Mouse (Mus musculus): ENCODE data around the gene Col25a1. TPM values are rescaled to one million over a fixed set of nuclear protein-coding genes. Genes with fewer than 3 reads are reported as not detected.

Col25a1 gene
- total RNA-seq, 2 experiments from 2014 or later = 57.8 to 62.6 TPM

DNA sequence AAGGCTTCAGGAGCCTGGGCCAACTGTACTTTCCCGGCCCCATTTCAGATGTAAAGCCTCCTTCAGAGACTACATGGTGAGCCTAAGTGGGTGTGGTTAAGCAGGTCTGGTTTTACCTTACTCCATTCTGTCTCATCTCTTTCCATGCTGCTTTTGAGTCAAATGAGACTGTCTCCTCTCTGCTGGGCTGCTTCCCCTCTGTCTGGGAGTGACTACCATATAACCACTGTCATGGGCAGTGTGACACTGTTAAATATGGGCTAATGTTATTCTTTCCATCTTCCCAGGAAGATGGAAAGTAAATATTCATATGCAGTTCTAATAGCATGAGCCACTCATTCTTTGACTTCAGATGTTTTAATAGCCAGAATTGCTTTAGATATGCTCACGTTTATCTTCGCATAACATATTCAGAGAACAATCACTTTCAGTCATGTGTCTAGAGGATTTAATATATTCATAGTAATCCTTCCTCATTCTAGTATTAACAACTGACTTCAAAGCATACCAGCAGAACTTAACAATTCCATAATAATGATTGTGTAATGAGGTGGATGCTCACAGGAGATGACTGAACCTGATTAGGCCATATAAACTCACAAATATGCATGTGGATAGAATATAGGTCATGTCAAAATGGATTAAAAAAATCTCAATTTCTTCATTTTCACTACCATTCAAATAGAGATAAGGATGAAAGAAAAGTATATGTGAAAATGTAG is 243.5 kb downstream of the Col25a1 start:
- no peak for DNase-seq (ENCODE audit: low spot score in 2 of 2)

GRCm38 (mm10) chr3:130377786-130378185 is 246.5 kb downstream of the Col25a1 start:
- DNase-seq (ENCODE audit: low spot score in 2 of 2) = no peak

DNA sequence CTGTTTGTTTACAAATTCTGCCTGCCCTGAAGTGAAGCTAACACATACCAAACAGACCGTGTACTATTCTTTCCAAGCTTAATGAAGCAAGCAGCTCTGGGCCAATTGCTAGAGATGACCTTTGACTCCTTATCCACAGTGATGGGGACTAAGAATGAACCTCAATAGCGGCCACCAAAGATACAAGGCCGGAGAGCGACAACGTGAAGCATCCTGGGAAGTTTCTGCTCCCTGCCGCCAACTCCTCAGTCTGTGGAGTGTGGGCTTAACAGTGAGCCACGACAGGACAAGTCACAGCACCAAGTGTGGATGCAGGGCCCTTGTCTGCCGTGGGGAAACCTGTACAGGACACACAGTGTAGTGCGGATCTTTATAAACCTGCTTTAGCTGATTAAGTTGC is 247.3 kb downstream of the Col25a1 start:
- no peak for DNase-seq (ENCODE audit: low spot score in 2 of 2)

DNA sequence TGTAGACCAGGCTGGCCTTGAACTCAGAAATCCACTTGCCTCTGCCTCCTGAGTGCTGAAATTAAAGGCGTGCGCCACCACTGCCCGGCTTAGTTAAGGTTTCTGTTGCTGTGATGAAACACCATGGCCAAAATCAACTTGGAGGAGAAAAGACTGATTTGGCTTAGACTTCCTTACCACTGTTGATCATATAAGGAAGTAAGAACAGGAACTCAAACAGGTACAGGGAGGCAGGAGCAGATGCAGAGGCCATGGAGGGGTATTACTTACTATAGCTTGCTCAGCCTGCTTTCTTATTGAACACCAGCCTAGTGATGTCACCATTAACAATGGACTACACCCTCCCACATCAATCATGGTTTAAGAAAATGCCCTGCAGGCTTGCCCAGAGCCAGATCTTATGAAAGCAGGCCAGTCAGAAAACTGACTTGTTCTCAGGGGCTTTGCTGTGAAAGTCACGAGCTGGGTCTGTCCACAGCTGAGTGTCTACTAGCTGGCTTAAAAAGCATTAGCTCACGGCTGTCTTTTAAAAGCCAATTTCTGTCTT is 249.1 kb downstream of the Col25a1 start:
- DNase-seq (ENCODE audit: low spot score in 2 of 2) = no peak

GRCm38 (mm10) chr3:130381691-130382090 is 250.4 kb downstream of the Col25a1 start:
- no peak for DNase-seq (ENCODE audit: low spot score in 2 of 2)

DNA sequence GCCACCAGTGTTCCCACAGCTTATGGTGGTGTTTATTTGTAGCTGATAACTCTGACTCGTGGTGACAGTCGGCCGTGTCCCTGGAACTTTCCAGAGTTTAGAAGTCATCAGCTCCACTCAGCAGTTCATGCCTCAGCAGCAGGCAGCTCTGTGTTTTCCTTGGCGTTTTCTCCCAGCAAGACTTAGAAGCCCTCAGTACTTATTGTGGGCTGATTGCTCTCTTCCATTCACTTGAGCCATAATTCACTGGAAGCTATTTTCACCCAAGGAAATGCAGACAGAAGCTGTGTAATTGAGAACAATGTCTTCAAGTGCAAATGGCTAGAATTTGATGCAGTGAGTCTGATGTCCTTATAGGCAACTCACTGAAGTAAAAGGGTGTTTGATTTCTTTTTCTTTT is 254.6 kb downstream of the Col25a1 start:
- no peak for DNase-seq (ENCODE audit: low spot score in 2 of 2)

- DNase-seq (ENCODE audit: low spot score in 2 of 2) = no peak
Observed at GRCm38 (mm10) chr3:130387156-130387555, 255.9 kb downstream of the Col25a1 start.

DNA sequence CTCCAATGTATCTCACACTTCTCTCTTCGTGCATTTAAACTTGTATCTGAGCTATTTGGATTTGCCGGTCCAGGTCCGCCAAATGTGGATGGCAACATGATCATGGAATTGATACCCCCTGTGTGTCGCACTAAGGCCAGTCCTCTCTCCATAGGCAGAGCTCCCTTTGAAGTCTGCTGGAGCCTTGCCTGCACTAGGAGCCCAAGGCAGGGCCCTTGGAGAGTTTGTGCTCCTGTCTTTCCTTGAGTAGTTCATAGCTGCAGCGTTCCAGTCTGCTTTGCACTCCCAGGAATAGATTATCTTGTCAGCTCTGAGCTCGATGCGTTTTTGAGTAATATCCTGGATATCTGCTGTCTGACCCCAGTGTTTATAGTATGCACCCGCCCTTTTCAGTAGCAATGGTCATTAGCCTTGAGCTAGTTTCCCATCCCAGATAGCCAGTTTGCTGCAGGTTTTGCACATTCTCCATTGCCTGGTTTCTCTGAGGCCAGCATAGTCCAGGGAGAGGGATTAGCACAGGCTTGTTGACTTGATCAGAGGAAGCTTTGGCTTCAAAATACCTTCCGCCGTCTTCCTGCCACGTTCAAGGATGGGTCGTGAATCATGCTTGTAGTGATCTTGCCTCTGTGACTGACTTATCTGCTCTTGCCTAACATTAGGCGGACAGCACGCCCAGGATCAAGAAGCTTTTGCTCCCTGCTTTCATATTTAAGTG is 258.1 kb downstream of the Col25a1 start:
- no peak for DNase-seq (ENCODE audit: low spot score in 2 of 2)

DNA sequence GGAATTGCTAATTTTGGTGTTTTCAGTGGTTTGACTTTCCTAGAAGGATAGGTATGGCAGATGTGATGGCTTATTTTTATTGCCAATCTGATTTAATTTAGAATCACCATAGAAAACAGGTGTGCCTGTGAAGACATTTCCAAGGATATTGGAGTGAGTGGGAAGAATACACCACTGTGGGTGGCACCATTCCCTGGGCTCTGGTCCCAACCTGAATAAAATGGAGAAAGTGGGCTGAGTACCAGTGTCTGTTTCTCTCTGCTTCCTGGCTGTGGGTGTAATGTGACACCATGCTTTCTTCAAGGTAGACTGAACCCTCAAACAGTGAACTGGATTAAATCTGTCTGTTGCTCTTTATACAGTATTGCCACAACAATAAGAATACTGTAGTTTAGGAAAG is 265.3 kb downstream of the Col25a1 start:
- DNase-seq (ENCODE audit: low spot score in 2 of 2) = no peak

DNA sequence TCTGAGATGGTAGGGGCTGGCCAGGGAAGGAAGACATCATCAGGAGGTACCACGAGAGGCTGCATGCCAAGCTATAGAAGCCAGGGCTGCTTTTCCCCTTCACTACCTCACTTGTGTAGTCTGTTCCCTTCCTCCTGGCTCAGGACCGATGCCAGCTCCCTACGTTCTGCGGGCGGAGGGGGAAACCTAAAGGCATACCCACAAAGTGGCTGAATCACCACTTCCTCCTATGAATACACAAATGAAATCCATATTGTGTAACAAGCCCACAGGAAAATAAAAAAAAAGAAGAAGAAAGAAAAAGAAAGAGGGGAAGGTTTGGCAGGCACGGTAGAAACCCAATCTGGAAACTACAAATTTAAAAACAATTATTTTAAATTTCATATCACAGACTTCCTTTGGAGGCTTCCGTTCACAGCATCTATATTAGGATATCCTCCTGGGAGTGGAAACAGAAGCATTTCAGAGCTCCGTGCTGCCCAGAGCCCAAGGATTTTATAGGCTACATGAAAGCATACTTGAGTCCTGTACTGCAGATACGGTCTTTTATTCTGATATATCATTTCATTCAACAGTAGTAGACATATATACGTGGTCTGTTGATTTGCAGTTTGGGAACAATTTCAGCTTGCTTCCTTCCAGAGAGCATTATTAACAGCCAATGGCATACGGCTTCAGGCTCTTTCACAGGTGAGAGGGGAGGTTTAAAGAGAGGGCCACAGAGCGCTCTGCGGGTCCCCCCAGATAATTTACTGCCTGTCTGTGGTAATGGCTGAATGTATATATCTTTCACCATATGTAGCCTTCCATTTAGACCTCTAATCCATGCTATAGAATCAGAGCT is 269.6 kb downstream of the Col25a1 start:
- DNase-seq (ENCODE audit: low spot score in 2 of 2) = peak in 1 of 2 experiments; percentile 29

DNA sequence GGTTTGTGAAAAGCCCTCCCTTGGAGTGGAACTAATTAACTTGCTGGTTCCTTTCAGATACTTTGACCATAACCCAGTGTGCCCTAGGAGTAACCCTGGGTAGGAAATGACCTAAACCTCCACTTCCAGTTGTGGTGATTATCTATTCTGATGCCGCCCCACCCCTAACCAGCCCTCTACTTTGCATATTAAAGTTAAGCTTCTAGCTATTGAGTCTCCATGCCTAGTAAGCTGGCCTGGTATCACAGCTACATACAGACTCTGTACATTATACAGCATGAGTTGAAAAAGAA is 270.2 kb downstream of the Col25a1 start:
- DNase-seq (ENCODE audit: low spot score in 2 of 2) = no peak

GRCm38 (mm10) chr3:130404525-130405409 is 273.5 kb downstream of the Col25a1 start:
- no peak for DNase-seq (ENCODE audit: low spot score in 2 of 2)

GRCm38 (mm10) chr3:130407201-130407600 is 275.9 kb downstream of the Col25a1 start:
- DNase-seq (ENCODE audit: low spot score in 2 of 2) = no peak

DNA sequence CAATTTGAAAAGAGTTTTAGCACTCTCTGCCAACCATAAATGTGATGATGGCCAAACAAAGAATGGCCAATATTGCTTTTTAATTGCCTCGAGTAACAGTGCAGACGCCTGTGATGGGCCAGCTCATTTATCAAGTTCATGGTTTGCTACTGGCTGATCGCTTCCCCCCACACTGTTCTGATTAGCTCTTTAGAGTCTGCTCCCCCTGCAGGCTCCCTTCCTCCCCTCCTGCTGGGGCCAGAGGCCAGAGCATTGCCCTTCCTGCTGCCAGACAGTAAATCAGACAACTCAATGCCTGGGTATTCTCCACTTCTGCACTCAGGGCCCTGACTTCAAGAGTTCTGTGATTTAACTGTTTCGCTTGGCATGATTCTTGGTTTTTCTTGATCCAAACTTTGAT is 281.9 kb downstream of the Col25a1 start:
- DNase-seq (ENCODE audit: low spot score in 2 of 2) = peak in 1 of 2 experiments; percentile 51

DNA sequence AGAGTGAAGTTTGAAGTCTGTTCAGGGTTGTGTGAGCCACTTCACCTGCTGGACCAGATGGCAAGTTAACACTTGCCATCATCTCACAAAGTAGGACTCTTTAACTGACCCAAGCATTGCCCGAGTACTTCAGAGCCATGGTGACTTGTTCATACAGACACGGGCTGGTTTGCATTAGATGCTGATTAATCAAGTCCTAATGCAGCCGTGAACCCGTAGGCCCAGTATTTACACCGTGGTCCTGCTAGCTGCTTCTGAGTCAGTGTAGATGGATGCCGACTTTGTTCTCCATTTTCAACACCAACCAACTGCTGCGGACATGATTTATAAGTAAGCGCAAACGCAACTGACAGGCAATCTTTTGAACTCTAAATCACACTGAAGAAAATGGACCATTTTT is 287.6 kb downstream of the Col25a1 start:
- no peak for DNase-seq (ENCODE audit: low spot score in 2 of 2)

DNA sequence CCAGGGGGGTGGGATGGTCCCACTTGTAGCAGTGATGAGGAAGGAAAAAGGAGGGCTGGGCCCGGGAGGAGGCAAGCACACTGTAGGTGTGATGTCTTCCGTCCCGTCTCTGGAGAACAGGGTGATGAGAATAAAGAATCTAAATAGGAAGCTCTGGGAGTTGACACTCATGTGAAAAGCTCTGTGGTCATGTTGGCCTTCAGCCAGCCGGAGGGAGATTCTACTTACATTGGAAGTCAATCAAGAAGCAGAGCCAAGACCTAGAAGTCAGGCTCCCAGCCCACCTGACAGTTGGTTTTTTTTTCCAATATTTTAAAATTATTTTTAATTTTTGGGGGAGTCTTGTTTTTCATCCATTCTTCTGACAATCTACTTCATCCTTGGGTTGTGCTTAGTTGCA is 297.5 kb downstream of the Col25a1 start:
- DNase-seq (ENCODE audit: low spot score in 2 of 2) = no peak

DNA sequence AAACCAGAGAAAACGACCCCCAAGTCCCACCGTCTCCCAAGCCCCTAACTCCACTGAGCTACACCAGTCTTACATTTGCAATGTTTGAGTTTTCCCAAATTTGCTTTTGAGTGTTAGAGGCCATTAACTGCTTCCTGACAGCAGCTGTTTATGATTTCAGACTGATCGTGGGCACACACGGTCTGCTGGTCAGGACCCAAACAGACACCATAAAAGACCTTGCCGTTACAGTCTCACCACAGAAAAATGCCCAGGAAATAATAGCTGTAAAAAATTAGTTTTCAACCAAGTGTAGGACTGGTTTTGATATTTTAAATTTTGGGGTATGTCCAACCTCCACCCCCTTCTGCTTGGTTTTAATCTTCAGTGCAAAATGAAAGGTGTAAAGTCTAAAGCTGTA is 298.8 kb downstream of the Col25a1 start:
- DNase-seq (ENCODE audit: low spot score in 2 of 2) = no peak

- DNase-seq (ENCODE audit: low spot score in 2 of 2) = no peak
Observed at GRCm38 (mm10) chr3:130432818-130433217, 301.5 kb downstream of the Col25a1 start.

DNA sequence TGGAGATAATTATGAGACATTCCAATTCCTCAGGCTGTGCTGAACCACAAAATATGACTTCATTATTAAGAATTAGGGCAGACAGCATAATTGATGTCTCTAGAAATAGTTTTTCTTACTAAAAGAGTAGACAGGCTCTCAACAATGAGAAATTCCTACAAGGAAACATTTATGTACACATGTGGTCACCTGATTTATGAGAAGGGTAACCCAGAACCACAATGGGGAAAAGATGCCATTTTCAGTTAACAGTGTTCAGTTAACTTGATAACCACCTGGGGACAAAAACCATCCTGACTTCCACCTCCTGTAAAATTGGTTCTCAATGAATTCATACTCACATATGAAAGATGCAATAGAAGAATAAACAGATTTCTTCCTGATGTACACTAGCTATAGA is 305.7 kb downstream of the Col25a1 start:
- no peak for DNase-seq (ENCODE audit: low spot score in 2 of 2)

DNA sequence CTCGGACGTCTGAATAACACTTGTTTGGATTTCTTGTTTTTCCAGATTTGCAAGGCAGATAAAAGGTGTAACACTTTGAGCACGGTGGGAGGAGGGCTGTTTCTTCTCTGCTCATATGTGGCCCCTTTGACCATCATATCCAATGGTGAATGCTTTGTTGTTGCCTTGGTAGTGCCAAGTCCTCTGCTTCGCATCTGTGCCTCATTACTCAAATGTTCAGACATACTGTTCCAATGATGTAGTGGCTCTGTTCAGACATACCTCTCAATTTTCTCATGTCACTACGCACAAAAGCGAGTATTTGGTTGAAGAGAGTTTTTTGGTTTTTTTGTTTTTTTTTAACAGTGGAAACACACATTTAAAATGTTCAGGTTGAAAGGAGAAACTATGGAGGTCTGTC is 308.5 kb downstream of the Col25a1 start:
- no peak for DNase-seq (ENCODE audit: low spot score in 2 of 2)

GRCm38 (mm10) chr3:130440689-130441088 is 309.4 kb downstream of the Col25a1 start:
- no peak for DNase-seq (ENCODE audit: low spot score in 2 of 2)
